Mouse (Mus musculus) midbrain, postnatal 0 days (tissue): Measurements from ENCODE around the gene Ackr4. TPM values are rescaled to one million over a fixed set of nuclear protein-coding genes. Genes with fewer than 3 reads are reported as not detected.
A peak's percentile ranks its signal among the peaks of the same experiment; 100 is the strongest.

Experiments
- ATAC-seq: fragments of 200-750 bp; cut with Nextera tagmentation; 2 replicates; pipeline ENCODE4 v1.8.0; 2017; ENCODE audit warnings: moderate number of reproducible peaks, mild to moderate bottlenecking, moderate TSS enrichment, moderate library complexity; ENCODE audit not compliant: low FRiP score
- DNase-seq: peaks from one replicate; pipeline ENCODE4 v3.0.0-alpha.2; 2015; ENCODE audit warnings: low spot score
- H3K27ac ChIP-seq: fragments of 300-500 bp; sonication (generic); 2 replicates; pipeline ENCODE4 v1.5.1; 2014; ENCODE audit warnings: low read depth, mild to moderate bottlenecking, low read length, mixed read lengths
- H3K27me3 ChIP-seq: fragments of 300-500 bp; sonication (generic); 2 replicates; pipeline ENCODE4 v1.6.1; 2014; ENCODE audit warnings: low read length, control low read depth, mixed read lengths; ENCODE audit not compliant: insufficient read depth
- H3K36me3 ChIP-seq: fragments of 300-500 bp; sonication (generic); 2 replicates; pipeline ENCODE4 v1.6.1; 2014; ENCODE audit warnings: low read length, control low read depth, mixed read lengths; ENCODE audit not compliant: insufficient read depth
- H3K4me1 ChIP-seq: fragments of 300-500 bp; sonication (generic); 2 replicates; pipeline ENCODE4 v1.6.1; 2014; ENCODE audit warnings: mild to moderate bottlenecking, control low read depth, antibody characterized with exemption, low read length, mixed read lengths; ENCODE audit not compliant: insufficient read depth
- H3K4me2 ChIP-seq: fragments of 300-500 bp; sonication (generic); 2 replicates; pipeline ENCODE4 v1.6.1; 2014; ENCODE audit warnings: low read depth, mild to moderate bottlenecking, low read length, mixed read lengths; ENCODE audit not compliant: poor library complexity, severe bottlenecking
- H3K4me3 ChIP-seq: fragments of 300-500 bp; sonication (generic); 2 replicates; pipeline ENCODE4 v1.5.1; 2014; ENCODE audit warnings: low read depth, mild to moderate bottlenecking, low read length, moderate library complexity
- H3K9ac ChIP-seq: fragments of 300-500 bp; sonication (generic); replicated peaks from 2 replicates; pipeline ENCODE4 v1.6.1; 2014; ENCODE audit warnings: mild to moderate bottlenecking, low read length, moderate library complexity, mixed read lengths; ENCODE audit not compliant: poor library complexity, severe bottlenecking
- H3K9me3 ChIP-seq: fragments of 300-500 bp; sonication (generic); 2 replicates; pipeline ENCODE4 v1.6.1; 2016; ENCODE audit warnings: low read length, control low read depth
- CTCF ChIP-seq: IDR thresholded peaks from 2 replicates; pipeline ENCODE4 v1.5.1; 2016; ENCODE audit warnings: antibody characterized with exemption, mild to moderate bottlenecking
- WGBS: fragments of 180-500 bp; shearing (Covaris S2); extraction: QIAGEN DNeasy Blood & Tissue Kit; methylation state at CpG from one replicate; pipeline ENCODE4 v1.1.7; 2014; 5-methylcytosine and 5-hydroxymethylcytosine counted together
- polyA plus RNA-seq: library from polyadenylated mRNA; unstranded; fragments of >200 nt; fragmentation: Nextera tagmentation; extraction: Ambion mirVana; gene quantifications from 2 replicates; pipeline ENCODE4 v1.2.1, GENCODE M21; 2015
- total RNA-seq: library from RNA; depleted of rRNA; stranded (reverse); fragments of >200 nt; gene quantifications from 2 replicates; pipeline ENCODE4 v1.2.3, GENCODE M21; 2014

Gene Ackr4
- total and polyA plus RNA-seq, 2 experiments from 2014 or later: 0.38 to 0.86 TPM

- H3K4me2 ChIP-seq: no peak overlapping the region
- H3K9ac ChIP-seq: no peak overlapping the region
- 67% methylated on average over 2 of the region's 2 CpGs for WGBS
- no peak for DNase-seq
- TF ChIP-seq CTCF: peak; percentile 68
- no peak overlapping the region for H3K27ac ChIP-seq
- H3K36me3 ChIP-seq: 0 out of 2 replicates have a peak, but pooled peaks cover 6% of the 10 kb centered on the region
- ATAC-seq: no peak
- H3K4me3 ChIP-seq: no peak overlapping the region
- H3K27me3 ChIP-seq: no peaks in the 10 kb centered on the region
- no peaks in the 10 kb centered on the region for H3K9me3 ChIP-seq
- no peaks in the 10 kb centered on the region for H3K4me1 ChIP-seq
Observed at GRCm38 (mm10) chr9:104075808-104076207, 50.9 kb downstream of the Ackr4 start.

GRCm38 (mm10) chr9:104070863-104071604 lies 55.7 kb downstream of the Ackr4 start:
- Histone ChIP-seq H3K9me3 (no peaks in the 10 kb centered on the region), H3K4me2 (no peak overlapping the region), H3K36me3 (no peaks in the 10 kb centered on the region), H3K4me1 (no peaks in the 10 kb centered on the region), H3K27me3 (no peaks in the 10 kb centered on the region), H3K9ac (no peak overlapping the region), H3K27ac (no peak overlapping the region), H3K4me3 (no peak overlapping the region)
- DNase-seq (no peak), ATAC-seq (no peak)
- WGBS: 85% methylated on average over 8 of the region's 8 CpGs
- no peak for TF ChIP-seq CTCF

GRCm38 (mm10) chr9:104070241-104070640 lies 56.5 kb downstream of the Ackr4 start:
- no peak overlapping the region for H3K9ac ChIP-seq
- no peak overlapping the region for H3K4me3 ChIP-seq
- DNase-seq (no peak), ATAC-seq (no peak)
- H3K9me3 ChIP-seq: no peaks in the 10 kb centered on the region
- no peaks in the 10 kb centered on the region for H3K4me1 ChIP-seq
- no peak overlapping the region for H3K27ac ChIP-seq
- H3K36me3 ChIP-seq: no peaks in the 10 kb centered on the region
- no peaks in the 10 kb centered on the region for H3K27me3 ChIP-seq
- H3K4me2 ChIP-seq: no peak overlapping the region
- no peak for TF ChIP-seq CTCF
- WGBS: 88% methylated on average over 4 of the region's 4 CpGs

- Histone ChIP-seq H3K27me3 (no peaks in the 10 kb centered on the region), H3K4me3 (no peak overlapping the region)
Observed at GRCm38 (mm10) chr9:104064571-104064970, 62.2 kb downstream of the Ackr4 start.

GRCm38 (mm10) chr9:104063244-104063961 lies 63.3 kb downstream of the Ackr4 start, which contains the start of gene Acad11:
Gene Acad11 (plus strand): TSS chr9:104063377.
- H3K4me1 ChIP-seq: peaks cover 14% of the 10 kb centered on the region
- TF ChIP-seq CTCF: no peak
- H3K4me3 ChIP-seq: peak within 1 kb of the TSS; percentile 99
- peak within 1 kb of the TSS; percentile 80 for H3K27ac ChIP-seq
- H3K9ac ChIP-seq: peak within 1 kb of the TSS; percentile 85
- DNase-seq: peak; percentile 93
- peak; percentile 97 for ATAC-seq
- H3K27me3 ChIP-seq: no peaks in the 10 kb centered on the region
- WGBS: under 1% methylated on average over 28 of the region's 30 CpGs
- no peaks in the 10 kb centered on the region for H3K9me3 ChIP-seq
- H3K4me2 ChIP-seq: peak within 1 kb of the TSS; percentile 83
- peaks cover 12% of the 10 kb centered on the region for H3K36me3 ChIP-seq

More at GRCm38 (mm10) chr9:104064571-104064970, 62.2 kb downstream of the Ackr4 start:
- TF ChIP-seq CTCF: no peak
- DNase-seq: no peak
- ATAC-seq: no peak
- WGBS: 21% methylated on average over 1 of the region's 1 CpGs
- no peak overlapping the region for H3K4me2 ChIP-seq
- H3K36me3 ChIP-seq: peaks cover 10% of the 10 kb centered on the region
- H3K9ac ChIP-seq: no peak overlapping the region
- H3K9me3 ChIP-seq: no peaks in the 10 kb centered on the region
- H3K4me1 ChIP-seq: peaks cover 14% of the 10 kb centered on the region
- H3K27ac ChIP-seq: no peak overlapping the region
